Mouse (Mus musculus) ovary, postnatal 10 days (tissue): ENCODE data around the gene Ddx25.

ENCODE experiments used
- DNase-seq: peaks from one replicate; pipeline ENCODE4 v3.0.0; 2022; ENCODE audit warnings: low spot score

Ddx25 gene

DNA sequence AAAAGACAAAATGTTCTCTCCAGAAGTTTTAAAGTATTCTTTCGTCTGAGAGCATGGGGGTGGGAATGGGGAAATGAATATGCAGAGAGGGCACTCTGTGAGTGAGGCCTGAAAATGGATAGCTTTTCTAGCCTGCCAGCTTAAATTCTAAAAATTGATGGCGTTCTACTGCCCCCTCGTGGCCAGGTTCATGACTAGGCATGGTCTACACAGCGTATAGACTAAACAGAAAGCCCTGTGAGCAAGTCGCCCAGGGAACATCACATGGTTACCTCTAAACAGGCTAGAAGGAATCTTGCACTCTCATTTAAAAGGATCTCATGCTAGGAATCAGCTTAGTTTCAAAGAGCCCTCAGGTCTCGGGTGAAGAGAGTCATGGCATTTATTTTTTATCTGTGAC lies 16.8 kb downstream of the Ddx25 start:
- DNase-seq = peak; percentile 71

DNA sequence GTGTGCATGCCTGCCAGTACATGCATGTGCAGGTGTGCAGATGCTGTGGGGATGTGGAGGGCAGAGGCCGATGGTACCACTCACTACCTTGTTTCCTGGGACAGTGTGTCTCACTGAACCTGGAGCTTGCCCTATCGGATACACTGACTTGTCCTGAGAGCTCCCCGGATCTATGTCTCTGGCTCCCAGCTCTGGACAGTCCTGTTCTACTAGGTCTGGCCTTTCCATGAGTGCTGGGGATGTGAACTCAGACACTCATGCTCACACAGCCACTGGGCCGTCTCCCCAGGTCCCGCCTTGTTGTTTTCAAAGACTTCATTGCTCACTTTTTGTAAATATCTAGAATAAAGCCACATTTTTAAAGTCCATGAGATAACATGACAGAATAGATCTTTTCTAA lies 17.3 kb downstream of the Ddx25 start:
- no peak for DNase-seq

DNA sequence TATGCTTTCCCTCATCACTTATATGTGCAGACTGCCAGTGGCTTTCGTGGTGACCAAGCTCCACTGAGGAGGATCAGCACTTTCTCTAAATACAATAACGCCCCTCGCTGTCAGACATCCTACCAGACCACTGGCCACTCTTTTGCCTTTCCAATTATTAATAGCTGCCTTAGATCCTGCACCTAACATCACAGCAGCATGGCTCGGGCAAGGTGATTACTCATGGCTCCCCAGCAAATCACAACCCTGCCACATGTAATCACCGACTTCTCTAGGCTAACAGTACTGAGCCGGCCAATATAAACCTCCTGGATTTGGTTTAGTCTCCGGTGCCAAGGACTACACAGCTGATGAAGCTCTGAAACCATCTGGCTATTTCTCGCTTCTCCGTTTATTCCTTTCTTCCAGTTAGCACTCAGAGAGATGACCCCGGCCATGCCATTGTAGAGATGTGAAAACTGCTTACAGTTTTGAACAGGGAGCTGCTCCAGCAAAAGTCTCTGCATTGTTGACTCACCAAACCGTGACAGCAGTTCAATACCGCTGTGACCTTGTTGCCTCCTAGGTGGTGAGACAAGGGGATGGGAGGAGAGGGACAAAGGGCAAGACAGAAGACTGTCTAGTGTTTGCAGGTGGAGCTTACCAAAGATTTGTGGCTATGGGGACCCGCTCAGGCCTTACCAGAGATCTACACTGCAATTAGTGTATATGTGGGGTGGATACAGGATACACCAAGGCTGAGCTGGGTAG lies 19.2 kb downstream of the Ddx25 start:
- no peak for DNase-seq

DNA sequence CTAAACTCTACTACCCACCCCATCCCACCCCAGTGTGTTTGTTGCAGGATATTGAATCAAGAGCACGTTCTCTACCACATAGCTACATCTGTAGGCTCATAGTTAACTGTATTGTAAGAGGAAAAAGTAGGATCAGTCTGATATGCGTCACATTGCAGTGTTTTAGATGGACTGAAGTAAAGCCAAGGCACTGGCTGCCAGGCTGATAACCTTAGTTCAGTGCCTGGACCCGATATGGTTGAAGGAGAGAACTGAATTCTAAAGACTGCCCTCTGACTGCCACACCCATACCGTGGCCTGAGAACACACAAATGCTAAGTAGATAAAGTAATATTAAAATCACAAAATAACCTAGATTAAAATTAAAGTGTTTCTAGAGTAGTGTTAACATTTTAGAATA lies 22.5 kb downstream of the Ddx25 start:
- no peak for DNase-seq

DNA sequence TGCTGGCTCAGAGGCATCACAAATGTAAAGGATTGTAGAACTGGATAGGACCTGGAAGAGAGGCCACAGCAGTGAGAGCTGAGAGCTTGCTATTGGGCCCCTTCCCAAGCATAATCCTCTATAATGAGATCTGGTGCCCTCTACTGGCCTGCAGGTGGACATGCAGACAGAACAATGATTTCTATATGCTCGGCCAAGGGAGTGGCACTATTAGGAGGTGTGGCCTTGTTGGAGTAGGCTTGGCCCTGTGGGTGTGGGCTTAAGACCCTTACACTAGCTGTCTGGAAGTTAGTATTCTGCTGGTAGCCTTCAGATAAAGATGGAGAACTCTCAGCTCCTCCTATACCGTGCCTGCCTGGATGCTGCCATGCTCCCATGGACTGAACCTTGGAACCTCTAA lies 23.2 kb downstream of the Ddx25 start:
- no peak for DNase-seq

DNA sequence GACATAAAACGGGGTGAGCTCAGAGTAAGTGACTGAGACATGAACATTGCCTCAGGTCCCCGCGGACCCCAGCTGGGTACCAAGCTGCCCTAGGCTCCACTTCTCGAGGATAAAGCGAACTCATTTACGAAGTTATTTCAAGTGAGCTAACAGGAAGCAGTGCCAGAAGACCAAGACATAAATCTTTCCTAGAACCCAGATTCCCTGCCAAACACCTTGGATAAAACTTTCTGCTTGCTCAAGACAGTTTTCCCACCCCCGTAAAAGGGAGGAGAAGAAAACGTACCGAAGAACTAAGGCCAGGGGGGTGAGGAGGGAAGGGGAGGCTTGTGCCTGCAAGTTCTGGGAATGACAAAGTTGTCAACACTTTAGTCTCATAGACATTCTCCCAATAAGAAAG lies 25.1 kb downstream of the Ddx25 start:
- no peak for DNase-seq

DNA sequence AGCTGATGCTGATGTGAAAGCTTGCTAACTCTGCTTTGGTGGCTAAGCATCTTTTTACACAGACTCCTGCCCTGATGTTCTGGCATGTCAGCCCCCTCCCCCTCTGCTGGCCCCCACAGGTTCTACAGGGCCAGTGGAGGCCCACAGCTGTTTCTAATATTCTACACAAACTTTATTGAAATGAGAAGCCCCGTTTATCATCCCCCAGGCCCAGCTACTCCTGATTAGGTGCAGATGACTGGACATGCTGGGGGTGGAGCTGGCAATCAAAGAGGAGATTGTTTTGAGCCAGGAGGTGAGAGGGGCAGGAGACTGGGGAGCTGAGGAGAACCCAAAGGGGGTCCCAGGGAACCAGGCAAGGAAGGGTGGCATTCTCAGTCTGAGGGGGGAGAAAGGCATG lies 28.5 kb downstream of the Ddx25 start:
- DNase-seq = no peak

DNA sequence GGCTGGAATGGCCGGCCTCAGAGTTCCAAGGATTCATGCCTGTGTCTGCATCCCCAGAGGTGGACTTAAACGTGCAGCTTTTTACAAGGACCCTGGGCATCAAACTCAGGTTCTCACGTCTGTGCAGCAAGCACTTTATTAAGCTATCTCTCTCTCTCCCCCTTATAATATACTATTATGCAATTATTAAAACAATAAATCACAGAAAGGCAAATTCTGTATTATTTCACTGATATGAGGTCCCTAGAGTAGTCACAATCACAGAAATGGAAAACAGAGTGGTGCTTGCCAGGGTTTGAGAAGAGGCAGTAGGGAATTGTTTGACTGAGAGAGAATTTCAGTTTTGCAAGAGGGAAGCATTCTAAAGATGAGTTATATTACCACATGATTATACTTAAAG lies 29.2 kb downstream of the Ddx25 start:
- DNase-seq = no peak

DNA sequence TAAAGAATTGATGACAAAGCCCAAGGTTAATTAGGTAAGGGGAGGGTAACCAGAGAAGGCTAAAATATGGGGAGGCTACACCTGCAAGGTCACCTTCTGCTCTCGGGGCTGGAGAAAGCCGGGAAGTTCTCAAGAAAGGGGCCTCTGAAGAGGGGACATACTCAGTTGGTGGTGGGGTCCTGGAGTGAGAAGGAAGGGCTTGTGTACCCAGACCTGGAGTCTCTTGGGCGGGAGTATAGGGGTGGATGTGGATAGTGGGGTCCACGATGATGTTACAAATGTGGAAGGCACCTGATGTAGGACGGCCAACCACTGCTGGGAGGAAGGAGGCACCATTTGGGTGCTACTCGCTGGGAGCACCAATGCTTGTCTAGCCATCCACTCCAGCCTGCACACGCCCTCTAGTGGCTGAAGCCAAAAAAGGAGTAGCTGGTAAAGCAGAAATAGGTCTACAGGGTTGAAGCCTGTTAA lies 34.4 kb downstream of the Ddx25 start:
- DNase-seq = peak; percentile 33

DNA sequence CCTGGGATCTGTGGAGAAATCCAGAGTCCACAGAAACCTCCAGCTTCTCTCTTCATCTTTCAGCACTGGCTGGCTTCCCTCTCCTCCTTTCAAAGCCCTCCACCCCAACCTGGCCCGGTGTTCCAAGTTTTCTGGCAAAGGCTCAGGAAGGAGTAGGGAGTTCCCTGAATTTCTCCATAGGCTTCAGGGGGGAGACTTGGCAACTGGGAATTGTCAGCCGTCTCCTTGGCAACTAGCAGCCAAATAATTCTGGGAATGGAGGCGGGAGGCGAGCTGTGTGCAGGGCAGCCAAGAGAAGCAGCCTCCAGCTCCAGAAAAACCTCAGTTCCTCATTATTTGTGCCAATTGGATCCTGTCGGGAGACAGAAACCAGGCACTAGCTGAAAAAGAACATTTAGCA lies 34.8 kb downstream of the Ddx25 start:
- DNase-seq = peak; percentile 39

DNA sequence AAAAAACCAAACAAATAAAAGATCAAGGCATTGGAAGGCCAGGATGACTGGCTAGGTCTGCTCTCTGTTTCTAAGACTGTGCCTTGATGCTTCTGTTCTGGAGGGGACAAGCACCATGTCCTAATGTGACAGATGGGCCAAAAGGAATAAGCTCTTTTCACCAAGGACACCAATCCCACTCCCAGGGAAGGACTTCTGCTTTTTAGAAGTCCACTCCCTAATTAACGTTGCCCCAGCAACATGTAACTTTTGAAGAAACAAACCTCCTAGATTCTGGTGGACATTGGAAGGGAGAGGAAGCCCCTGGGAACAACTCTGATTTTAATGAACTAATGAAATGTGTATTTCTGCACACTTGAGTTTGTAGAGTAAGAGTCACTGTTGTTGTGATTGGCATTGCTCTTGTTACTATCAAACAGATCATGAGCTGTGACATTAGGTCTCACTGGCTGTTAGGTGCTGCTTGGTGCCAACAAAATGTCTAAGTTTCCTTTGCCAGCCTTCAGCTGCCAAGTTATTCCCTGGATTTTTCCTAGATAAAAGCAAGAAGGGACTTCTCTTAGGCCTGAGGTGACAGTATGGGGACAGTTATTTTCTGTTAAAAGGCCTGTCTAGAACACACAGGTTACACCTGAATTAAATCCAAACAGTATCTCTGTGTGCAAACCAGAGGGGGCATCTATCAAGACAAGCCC lies 35.4 kb downstream of the Ddx25 start:
- DNase-seq = no peak

DNA sequence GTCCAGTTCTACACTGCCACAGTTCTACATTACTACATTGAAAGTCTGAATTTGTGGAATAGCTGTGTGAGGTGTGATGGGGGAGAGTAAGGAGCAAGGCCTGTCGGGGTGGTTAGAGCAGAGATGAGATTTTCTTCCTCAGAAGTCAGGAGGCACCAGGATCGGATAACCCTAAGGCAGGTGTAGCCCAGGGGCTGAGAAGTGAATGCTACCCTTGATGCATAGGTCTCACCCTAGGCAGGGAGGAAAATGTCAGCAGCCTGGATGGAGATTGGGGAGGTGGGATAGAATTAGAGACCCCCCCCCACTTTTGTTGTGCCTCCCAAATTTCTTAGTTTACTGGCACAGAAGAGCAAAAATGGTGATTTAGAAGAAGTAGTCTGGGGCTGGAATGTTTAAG lies 36.1 kb downstream of the Ddx25 start:
- no peak for DNase-seq

DNA sequence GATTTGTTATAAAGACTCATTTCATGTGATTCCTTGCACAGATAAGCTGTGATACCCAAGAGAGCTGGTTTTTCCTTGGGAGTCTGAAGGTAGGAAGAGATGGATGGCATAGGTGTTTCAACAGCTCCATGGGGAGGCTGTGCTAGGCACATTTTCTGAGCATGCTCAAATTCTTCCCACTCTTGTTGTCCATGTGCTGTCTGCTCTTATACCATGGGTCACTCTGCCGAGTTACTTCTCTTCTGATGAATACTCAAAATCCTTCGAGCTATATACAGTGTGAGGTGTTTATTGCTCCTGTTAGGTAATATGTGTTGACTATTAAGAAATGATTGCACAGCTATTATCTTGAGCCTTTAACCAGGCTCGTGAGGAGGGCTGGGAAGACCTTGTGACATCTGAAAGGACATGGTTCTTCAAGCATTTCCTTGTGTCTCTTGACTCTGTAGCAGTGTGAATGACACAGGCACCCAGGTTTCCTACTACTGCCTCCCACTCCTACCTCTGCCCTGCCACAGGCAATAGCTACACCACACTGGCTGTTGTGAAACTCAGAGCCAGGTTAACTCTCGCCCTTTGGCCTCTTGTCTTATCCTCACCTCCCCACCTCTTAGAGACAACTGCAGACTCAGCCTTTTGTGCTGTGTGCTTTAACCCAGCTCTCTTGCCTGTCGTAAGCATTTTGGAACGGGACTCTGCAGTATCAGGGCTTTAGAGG lies 37.5 kb downstream of the Ddx25 start:
- no peak for DNase-seq

DNA sequence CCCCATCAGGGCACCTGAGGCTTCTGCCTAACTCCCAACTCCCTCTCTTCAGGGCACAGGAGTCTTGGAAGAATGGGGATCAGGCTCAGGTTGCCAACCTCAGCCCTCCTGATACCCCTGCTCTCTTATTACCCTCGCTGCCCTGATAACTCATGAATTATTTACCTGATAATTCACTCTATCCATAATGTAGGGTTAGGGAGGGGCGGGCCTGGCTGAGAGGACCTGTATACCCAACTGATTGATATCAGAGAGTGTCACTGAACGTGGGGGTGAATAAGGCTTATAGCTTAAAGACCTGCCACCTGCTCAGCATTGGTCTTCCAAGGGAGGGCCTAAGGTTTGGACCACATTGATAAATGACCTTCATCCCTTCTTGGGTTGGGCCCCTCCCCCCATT lies 40.2 kb downstream of the Ddx25 start, which contains the start of gene Gm1113:
Gene Gm1113 (minus strand): TSS at position 101 of the 400 bp plus-strand sequence.
- DNase-seq = no peak

DNA sequence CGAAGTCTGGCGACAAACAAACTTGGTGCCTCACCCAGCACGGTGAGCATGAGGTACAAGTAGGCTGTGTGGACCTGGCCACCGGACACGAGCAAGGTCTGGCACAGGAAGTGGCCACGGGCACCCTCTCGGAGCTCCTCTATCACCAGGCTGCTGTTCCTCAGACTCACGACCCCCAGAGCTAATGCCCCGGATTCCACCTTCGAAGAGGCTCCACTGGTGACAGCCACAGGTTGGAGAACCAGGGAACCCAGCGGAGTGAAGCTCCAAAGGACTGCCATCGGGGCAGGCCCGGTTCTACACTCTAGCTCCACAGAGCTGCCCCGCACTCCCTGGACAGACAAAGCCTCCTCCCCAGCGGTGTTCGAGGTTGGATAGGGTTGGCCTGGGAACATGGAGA lies 41.6 kb downstream of the Ddx25 start:
- DNase-seq = no peak

DNA sequence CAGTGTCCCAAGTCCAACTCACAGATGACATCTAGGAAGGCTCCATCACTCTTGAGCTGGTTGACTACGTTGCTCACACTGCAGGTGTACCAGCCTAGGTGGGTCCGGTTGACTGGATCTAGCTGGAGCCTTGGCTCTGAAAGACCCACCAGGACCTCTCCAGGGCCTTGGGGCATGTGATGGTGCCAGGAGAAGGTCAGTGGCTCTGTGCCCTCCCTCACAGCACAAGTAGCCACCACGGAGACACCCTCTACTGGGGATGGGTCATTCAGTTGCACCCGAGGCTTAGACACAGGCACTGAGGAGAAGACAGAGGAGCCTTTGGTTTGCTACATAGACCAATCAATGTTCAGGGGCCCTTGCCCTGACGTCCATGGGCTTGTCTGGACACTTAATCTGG lies 42.1 kb downstream of the Ddx25 start:
- no peak for DNase-seq

DNA sequence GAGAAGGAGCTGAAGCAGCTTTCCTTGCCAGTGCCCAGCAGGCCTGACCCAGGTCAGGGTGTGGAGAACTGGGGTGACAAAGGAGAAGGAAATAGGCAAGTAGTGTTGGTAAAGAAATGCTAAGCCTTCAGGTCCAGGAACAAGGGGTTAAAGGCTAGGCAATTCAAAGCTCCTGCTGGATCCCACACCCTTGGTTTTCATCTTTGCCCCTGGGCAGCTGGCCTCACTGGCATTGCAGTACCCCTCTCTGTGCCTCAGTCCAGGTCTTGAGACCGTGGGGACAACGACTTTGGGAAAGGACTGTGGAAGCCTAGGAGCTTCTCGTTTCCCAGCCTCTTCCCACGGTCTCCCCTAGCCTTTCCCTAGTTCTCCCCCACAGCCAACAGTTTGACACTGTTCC lies 44.4 kb downstream of the Ddx25 start:
- DNase-seq = no peak

DNA sequence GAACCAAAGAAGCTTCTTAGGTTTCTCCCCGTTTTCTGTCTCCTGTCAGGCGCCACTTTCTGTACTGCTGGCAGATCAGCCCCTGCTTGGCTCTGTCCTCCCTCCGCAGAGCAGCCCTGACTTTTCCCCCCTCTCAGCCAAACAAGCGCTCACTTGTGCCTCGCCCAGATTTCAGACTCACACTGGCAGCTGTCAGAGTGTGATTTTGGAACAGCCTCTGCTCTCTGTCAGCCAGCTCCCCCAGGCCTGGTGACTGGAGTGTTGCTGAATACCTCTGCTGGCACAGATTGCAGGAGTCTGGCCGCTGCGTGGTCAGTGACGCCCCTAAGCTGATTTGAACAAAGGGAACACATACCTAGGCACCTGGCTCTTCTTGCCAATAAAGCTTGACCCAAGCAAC lies 50.1 kb downstream of the Ddx25 start:
- no peak for DNase-seq

DNA sequence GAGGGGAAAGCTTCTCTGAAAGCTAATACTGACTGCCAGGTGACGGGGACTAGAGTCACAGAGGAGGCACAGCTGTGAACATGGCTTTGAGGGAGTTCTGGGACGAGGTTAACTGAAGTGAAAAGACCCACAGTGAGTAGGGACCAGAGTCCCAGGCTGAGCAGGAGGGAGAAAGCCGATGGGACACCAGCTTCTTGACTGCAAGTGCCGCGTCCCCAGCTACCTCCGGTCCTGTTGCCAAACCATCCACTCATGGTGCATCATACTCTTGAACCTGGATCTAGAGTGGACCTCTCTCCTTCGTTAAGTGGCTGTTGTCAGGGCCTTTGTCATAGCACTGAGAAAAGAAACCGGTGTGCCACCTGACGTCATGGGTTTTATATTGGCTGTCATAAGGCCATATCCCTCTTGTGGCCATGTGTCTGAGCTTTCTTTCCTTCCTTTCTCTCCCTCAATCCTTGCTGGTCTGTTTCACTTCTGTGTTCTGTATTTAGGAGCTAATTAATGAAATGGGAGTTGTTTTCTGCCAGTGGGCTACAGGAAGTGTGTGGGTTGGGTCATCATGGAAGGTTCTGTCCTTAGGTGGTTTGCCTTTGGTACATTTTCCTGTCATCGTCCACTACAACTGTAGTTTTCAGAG lies 55.8 kb downstream of the Ddx25 start:
- no peak for DNase-seq

DNA sequence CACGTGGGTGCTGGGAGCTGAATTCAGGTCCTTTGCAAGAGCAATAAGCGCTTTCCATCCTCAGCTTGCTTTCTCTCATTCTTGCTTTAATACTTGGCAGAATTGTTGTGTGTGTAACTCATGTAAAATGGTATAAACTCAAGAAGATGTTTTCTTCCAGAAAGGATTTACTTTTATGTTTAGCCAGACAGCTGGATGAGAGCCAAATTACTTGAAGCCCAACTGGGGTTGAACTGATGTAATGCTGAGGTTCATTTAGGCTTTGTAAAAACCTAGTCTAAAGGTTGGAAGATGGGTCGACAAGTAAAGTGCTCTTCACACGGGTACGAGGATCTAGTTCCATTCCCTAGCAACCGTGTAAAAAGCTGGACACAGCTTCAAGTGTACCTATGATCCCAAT lies 58.4 kb downstream of the Ddx25 start:
- no peak for DNase-seq

DNA sequence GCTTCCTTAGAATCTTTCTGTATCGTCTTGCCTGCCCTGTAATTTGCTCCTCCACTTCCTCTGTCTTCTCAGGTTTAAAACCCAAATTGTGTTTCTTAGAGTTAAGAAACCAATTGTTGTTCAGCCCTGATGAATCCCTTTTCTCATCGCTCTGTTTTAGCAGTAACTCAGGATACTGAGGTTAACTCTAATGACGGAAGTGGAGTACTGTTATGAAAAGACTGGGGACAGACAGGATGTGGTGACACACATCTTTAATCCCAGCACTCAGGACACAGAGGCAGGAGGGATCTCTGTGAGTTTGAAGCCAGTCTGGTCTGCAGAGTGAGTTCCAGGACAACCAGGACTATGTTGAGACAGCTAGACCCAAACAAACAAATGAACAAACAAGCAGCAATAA lies 62.9 kb downstream of the Ddx25 start:
- no peak for DNase-seq

DNA sequence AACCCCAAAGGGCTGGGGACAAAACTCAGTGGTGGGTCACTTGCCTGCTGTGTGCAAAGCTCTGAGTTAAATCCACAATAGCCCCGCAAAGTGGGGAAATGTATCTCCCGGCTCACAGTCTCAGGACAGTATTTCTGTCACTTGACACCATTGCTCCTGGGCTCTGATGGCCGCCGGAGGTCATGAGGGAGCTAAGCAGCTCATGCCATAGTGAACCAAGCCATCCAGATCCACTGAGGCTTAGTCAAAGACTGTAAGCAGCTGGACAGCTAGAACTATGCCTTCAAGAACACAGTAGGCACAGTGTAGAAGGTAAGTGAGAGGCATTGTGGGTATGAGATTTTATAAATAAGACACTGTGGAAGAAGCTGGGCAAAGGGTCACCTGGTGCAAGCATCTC lies 63.4 kb downstream of the Ddx25 start:
- no peak for DNase-seq

DNA sequence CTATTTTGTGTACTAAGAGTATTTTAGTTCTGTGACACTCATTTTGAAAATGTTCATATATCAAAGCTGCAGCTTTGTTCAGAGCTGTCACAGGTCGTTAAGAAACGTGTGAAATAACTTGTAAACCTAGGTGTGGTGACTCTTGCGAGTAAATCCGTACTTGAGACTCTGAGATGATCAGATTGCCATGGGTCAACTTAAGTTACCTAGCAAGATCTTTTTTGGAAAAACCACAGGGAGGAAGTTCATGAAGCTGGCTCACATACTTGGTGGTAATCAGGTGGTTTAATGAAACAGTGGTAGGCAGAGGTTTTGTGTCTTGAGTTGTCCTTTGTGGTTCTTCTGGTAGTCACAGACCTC lies 64.6 kb downstream of the Ddx25 start:
- DNase-seq = no peak
